9 mouse cellular contexts compared by ENCODE assay signal in the genomic region with DNA sequence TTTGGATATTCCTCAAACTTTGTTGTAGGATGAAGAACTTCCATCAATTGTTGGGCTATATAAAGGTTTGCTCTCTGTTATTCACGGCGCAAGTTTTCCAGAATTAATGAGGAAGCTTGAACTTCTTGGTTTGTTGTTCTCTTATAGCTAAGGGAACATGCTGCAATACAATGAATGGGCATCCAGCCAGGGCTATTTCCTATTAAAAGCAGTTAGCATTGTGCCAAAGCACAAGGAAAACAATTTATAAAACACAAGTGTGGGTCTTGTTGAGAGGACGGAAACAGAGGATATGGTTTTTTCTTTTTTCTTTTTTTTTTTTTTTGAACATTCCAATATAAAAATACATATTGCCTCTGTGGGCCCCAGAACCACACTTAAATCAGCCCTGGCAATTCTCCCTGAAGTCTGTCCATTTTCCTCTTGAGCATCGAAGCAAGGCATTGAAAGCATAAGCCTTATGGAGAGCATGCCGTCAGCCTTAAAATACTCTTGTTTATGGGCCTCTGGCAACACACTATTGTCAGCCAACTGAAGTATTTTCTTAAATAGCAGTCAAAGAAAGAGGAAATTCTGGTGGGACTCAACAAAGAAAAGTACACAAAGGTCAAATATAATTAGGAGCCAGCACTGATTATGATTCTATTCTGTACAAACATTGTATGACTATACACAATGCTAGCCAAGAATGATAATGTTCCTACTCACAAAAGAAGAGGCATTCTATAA.
DNase-seq lines count a peak whose midpoint lies in the region; ATAC-seq and TF ChIP-seq lines count a peak whose summit lies in the region.
"Had no signal": no experiment of that assay in that cellular context is flagged by ENCODE, and none has a peak within 500 bp of the region (broad histone marks: within the 10 kb centered on the region; RNA-seq: fewer than 3 reads in every experiment).

No protein-coding gene starts in this region.

- H3K9ac ChIP-seq in forebrain, embryonic 15.5 days (replicated peaks): no peak overlapping the region

- no peak for ATAC-seq in forebrain, embryonic 15.5 days (replicated peaks)
- ATAC-seq: Patski had no signal

- no peaks in the 10 kb centered on the region for H3K36me3 ChIP-seq in forebrain, embryonic 15.5 days

- no peak overlapping the region for H3K4me3 ChIP-seq in layer of hippocampus, adult 2 months
- H3K4me3 ChIP-seq in forebrain, embryonic 15.5 days: no peak overlapping the region

- H3K4me2 ChIP-seq in forebrain, embryonic 15.5 days (replicated peaks): no peak overlapping the region

- no peak for DNase-seq in layer of hippocampus, adult 2 months (ENCODE audit: low spot score in 2 of 2)
- DNase-seq in layer of hippocampus, postnatal 36 days: no peak
- DNase-seq in gastrocnemius, postnatal 14 days: peak; percentile 11
- DNase-seq in heart, postnatal 25 days (ENCODE audit: low spot score): peak; percentile 23
- peak; percentile 82 for DNase-seq in lung, postnatal 14 days
- no peak for DNase-seq in T-cell, adult 2 months (ENCODE audit: low spot score)
- DNase-seq: cerebellum, adult 8-10 months had no signal

- no peaks in the 10 kb centered on the region for H3K9me3 ChIP-seq in forebrain, embryonic 15.5 days

- 66% methylated on average over 5 of the region's 5 CpGs for WGBS in forebrain, embryonic 15.5 days

- H3K4me1 ChIP-seq in forebrain, embryonic 15.5 days: no peaks in the 10 kb centered on the region

- intact Hi-C loops in gastrocnemius, postnatal 14 days (cut with DNase I; ENCODE audit: low total_unique reads): no loop called here
- intact Hi-C loops in heart, postnatal 25 days (cut with DNase I): loop anchor here (5.0 kb wide), 1 partner anchor 36 kb away; no protein-coding TSS in a partner anchor

- H3K27ac ChIP-seq in layer of hippocampus, adult 2 months: peak overlapping the region; percentile 61; the same call in 1 of the 2 replicates
- no peak overlapping the region for H3K27ac ChIP-seq in forebrain, embryonic 15.5 days (replicated peaks)

- H3K27me3 ChIP-seq in forebrain, embryonic 15.5 days: no peaks in the 10 kb centered on the region
- H3K27me3 ChIP-seq: Patski had no signal

- TF ChIP-seq CTCF in layer of hippocampus, adult 2 months (conservative IDR thresholded peaks at IDR 0.05): no peak

Comparison
In these comparisons a context has a peak if more than half of its experiments do, and no peak if none do; other contexts are left out.
1. DNase-seq: peak in gastrocnemius, postnatal 14 days (single experiment), heart, postnatal 25 days (single experiment) and lung, postnatal 14 days (single experiment); none in layer of hippocampus, adult 2 months (0 of 2), layer of hippocampus, postnatal 36 days (0 of 2) and T-cell, adult 2 months (single experiment).